Mouse (Mus musculus) mouse embryonic stem cell (cell line): ENCODE results near the gene Gtf2i.

Experiments
- in situ Hi-C, 2 experiments: fragments of 300-500 bp; cut with MboI; formaldehyde crosslinking; loops; 1 replicate in 1 of 2; 3 replicates in 1 of 2; pipeline ENCODE4 v1.14.3; 2019 to 2020; ENCODE audit warnings: low sequenced_read_pairs in 2 of 2, low pct_unique_long_range_greater_than_20kb in 1 of 2, mixed read lengths in 1 of 2; ENCODE audit not compliant: unreplicated experiment in 1 of 2

Gtf2i gene

DNA sequence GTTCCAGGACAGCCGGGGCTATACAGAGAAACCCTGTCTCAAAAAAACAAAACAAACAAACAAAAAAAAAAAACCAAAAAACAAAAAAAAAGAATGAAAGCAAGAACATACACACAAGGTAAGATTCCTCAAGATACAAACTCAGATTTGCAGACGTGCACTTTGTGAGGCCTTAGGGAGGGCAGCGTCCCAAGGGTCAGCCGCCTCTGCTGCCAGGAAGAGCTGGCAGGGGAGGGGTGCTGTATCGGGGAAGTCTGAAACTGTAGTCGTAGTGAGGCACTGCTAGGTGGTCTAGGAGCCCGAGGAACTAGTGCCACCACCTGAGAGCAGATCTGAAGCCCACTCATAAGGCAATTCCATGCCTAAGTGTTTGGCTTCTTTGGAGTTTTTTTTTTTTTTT is 20.0 kb downstream of the Gtf2i start:
- in situ Hi-C loops: no loop called here

DNA sequence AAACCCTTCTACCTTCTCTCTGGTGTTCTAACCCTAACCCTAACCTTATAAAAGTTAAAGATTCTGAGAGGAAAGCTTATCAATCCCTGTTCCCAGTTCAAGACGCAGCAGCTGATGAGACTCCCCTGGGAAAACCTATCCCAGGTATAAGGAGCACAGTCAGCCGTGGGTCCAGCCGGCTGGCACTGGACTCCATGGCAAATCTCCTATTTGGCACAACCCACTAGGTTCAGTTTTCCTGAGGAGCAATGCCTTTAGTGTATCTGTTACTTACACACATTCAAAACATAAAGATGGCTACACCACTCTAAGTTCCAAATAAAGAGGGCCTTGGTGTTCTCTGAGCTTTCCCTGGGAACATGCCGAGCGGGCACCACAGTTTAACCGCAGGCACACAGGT is 23.5 kb downstream of the Gtf2i start:
- in situ Hi-C loops: no loop called here

DNA sequence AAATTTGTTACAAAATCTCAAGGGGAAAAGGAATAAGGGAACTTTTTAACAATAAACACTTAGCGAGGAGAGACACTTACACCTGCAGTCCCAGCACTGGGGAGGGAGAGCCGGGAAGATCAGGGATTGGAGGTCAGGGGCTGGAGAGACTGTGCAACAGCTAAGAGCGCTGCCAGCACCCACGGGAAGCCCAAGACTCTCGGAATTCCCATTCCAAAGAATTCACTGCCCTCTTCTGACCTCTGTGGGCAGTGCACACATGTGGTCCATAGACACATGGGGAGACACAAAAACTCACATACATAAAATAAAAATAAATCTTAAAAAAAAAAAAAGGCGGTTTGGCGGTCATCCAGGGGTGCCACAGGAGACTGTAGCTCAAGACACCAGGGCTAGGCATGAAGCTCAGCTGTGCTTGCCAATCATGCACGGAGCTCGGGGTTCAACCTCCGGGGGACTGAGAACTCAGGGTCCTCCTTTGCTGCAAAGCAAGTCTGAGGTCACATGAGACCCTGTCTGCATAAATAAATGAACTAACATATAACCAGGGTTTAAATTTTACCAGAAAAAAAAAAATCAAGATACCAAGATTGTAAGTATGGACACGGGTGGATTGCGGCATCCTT is 24.5 kb downstream of the Gtf2i start:
- in situ Hi-C loops: no loop called here

DNA sequence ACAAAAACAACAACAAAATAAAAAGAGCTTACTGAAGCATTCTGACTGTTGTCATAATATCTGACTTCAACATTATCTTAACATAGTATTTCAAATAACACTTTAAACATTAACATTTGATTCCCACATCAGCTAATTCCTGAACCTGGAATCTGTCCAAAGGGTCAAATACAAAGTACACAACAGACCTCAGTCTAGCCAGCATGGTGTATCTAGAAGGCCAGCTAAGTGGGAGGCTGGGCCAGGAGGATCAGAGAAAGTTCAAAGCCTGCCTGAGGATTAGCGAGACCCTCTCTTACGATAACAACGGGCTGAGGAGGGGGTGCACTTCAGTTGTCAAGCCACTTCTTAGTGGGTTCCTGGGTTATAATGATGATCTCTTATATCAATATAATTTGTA is 26.5 kb downstream of the Gtf2i start:
- in situ Hi-C loops: no loop called here

DNA sequence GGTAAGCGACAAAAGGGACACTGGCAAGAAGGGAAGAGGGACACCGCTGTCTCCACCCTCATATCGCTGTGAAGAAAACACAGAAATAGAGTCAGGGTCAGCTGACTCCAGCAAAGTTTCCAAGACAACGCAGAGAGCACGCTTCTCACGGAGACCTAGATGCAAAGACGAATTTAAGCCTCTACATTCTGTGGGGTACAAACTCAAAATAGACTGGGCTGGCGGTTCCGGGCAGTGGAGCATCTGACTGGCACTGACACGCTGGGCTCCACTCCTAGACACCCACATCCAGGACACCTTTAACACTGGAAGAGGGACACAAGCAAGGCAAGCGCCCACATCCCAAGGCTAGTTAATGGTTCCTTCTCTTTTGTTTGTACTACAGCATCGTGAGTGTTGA is 29.6 kb downstream of the Gtf2i start:
- in situ Hi-C loops: no loop called here

DNA sequence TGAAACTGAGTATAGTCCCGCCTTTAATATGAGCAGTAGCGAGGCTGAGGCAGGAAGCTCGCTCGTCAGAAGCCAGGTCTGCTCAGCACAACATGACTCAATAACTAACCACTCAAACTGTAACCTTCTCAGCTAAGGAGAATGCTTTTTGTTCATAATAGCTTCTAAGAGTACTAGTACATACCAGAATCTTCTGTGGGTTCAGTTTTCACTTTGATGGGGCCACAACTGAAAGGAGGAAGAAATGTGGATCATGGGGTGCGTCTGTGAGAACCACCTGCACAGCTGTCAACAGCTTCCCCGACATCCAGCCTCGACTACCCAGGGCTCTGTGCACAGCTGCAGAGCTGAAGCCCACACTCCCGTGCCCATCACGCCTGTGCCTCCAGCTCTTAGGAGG is 32.0 kb downstream of the Gtf2i start:
- in situ Hi-C loops: no loop called here

DNA sequence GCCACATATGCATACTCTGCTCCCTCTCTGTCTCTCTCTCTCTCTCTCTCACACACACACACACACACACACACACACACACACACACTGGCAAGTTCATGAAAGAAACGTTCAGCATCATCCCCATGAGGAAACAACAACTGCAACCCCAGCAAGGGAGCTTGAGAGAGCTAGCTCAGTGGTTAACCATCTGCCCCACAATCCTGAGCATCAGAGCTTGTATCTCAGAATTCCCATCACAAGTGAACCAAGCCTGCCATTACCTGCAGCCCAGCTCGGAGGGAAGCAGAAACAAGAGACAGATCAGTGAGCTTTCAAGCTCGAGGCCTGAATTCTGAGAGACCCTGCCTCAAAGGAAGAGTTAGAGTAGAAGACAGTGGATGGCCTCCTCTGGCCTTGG is 32.5 kb downstream of the Gtf2i start:
- in situ Hi-C loops: no loop called here

DNA sequence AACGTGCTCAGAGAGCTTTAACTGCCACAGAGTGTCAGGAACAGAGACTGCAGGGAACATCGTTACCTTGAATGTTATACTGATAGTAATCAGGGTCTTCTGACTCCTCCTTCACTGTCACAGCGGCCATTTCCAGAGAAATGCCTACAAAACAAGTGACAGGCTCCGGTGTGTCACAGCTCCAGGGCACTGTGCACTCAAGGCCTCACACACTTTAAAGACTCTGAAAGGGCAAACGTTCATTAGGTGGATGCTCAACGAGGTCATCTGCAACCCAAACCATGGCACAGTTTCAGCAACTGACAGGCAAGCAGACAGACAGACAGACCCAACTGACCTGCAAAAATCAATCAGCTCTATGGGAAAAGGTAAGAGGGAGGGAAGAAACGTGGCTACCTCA is 35.2 kb downstream of the Gtf2i start:
- in situ Hi-C loops: no loop called here

DNA sequence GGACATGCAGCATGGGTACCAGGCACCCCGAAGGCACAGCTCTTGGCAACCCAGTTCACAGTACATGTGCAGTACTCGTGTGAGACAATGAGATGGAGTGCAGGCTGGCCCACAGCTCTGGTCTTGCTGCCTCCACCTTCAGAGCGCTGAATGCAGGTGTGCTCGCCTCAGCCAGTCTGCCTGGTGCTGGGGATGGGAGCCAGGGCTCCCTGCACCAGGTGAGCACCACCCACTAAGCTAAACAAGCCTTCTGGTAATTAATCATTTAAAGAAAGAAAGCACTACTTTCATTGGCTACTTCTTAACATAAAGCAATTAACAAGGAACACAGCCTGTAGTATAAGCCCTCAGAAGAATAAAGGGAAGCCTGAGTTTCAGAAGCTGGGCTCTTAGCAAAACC is 37.5 kb downstream of the Gtf2i start:
- in situ Hi-C loops: no loop called here

DNA sequence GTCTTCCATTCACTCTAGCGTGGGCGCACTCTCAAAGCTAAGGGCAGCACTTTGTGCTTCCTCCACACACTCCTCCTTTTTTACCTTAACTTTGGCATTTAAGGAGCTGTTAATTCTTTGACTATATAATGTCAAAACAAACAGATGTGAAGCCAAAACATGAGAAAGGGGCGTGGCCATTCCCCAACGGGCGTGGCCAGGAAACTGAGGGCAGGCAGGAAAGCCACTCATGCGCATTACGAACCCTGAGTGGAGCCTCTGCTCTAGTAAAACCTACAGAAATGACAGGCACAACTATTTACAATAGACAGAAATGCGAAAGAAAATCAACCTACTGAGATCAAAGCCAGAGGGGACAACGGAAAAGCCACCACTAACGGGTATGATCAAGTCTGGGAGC is 39.0 kb downstream of the Gtf2i start:
- in situ Hi-C loops: no loop called here

DNA sequence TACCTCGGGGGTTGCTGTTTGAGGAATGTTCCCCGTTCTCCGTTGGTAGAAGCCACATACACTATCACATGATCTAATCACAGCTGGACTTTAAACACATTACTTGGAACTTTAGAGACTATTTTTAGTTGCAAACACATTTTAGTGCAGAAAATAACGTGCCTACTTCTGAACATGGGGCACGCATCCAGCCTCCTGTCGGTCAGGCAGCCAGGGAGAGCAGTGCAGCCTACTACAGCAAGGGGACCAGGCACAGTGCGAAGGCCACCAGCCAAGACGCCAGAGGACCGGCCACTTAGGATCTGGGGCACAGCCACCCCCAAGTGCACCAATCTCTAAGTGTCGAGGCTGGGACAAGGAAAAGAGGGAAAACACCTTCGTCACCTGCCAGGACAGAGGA is 39.5 kb downstream of the Gtf2i start:
- in situ Hi-C loops: no loop called here

DNA sequence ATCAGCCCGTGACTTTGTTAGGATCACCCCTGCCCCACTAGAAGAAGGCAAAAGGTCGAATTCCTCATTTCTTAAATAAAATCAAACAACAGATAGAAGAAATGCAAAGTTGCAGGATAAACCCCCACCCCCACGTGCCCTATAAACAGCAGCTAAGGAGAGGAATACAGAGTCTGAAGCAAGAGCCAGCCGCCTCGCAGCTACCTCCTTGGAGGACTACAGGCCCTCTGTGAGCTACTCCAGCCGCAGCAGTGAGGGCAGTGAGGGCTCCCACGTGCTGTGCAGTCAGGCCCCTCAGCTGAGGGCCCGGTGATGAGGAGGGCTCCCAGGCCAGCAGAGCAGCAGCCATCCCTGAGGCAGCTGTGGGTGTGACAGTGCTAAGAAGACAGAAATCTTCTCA is 40.8 kb downstream of the Gtf2i start:
- in situ Hi-C loops: no loop called here

DNA sequence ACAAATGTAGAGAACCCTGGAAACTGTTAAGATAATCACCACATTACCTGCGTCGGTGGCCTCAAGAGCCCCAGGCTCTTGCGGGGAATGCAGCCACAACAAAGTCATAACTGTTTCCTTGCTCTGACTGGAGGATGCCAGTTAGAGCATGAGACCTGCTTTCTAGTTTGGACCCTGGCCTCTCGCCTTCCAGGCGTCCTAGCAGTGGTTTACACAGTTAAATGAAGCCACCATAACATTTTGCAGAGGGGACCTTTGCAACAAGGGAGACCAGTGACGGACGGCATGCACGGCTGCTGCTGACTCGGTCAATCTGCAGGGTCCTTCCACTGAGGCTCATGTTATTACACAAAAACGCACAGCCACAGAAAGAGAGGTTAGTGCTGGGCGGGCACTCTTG is 41.8 kb downstream of the Gtf2i start:
- in situ Hi-C loops: no loop called here

DNA sequence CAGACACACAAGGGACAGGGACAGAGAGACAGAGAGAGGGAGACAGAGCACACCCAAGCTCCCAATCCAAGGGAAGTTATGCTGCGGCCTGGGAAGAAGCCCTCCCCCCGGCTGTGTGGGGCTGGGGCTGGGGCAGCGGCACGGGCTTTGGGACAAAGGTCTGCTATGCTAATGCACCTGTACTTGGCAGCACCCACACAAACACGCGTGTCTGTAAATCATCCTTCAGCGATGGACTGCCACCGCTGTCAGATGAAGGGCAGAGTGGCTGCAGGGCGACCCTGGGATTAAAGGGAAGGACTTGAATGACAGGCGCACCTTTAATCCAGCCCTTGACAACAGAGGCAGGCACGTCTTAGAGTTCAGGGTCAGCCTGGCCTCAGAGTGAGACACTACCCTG is 43.1 kb downstream of the Gtf2i start:
- in situ Hi-C loops: no loop called here

DNA sequence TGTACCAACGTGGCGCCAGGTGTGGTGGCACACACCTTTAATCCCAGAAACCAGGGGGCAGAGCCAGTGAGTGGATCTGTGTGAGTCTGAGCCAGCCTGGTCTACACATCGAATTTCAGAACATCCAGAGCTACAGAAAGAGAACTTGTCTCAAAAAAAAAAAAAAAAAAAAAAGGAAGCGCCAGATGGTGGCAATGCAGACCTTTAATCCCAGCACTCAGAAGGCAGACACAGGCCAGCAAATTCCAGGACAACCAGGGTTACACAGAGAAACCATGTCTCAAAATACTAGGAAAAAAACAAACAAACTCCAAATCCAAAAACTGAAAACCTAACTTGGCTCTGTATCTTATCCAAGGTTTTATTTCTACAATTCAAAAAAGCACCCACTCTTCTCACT is 44.0 kb downstream of the Gtf2i start:
- in situ Hi-C loops: no loop called here

DNA sequence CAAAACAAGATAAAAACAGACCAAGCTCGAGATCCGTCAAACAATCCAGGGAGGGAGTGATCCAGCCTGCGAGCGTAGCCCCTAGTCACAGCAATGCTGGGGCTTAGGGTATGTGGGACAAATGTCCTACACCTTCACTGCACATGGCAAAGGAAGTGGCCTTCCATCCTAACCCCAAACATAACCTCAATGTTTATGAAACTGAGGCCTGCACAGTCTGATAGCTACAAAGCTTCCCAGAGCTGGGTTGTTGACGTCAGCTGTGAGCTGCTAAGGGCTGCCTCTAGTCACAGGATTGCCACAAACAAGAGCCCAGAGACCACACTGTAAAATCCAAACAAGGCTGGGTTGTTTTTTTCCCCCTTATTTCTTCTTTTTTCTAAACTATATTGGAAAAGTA is 44.8 kb downstream of the Gtf2i start:
- in situ Hi-C loops: no loop called here

DNA sequence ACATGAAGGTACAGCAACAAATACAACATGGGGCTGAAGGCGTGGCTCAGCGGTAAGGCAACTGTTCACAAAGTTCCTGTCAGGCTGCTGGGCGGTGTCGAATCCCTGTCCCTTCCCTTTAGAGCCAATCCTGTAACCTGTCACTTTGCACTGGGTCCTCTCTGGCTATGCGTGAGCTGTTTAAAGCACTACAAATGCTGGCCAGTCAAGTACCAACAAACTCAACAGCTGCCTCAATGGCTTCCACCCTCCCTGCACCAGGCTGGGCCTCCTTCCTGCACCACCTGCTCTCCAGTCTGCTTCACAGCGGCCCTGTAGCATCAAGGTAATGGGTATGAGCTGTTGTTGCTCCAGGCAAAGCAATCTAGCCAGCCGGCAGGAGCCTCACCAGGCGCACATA is 45.8 kb downstream of the Gtf2i start:
- in situ Hi-C loops: no loop called here

DNA sequence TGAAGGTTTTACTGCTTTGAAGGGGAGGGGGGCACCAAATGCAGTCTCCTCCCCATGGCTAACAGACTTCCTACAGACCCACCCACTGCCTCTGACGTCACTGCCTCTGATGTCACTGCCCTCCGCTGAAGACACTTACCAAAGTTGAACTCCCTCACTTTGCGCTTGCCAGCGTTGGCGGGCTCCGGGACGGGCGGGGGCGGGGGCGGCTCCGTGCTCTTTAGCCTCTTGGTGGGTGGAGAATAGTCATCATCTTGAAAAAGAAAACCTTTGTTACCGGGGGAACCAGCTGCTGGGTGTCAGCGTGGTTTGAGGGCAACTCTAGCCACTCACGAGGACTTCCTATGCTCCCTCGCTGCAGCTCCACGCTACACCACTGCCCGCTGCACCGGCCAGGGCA is 48.2 kb downstream of the Gtf2i start:
- in situ Hi-C loops: no loop called here

DNA sequence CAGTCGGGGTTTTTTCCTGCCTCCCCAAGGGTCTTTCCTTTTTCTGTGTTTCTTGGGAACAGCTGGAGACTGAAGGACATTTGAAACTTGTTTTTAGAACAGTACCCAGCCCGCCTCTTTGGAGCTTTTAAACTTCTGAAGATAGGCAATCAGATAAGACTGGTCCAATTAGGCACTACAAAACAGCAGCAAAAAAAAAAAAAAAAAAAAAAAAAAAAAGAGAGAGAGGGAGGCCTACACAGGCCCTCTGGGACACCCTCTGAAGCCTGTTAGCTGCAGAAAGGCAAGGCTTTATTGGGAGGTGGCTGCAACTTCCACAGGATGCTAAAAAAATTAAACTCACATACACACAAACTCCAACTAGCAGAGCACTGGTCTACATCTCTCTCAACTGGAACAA is 48.7 kb downstream of the Gtf2i start:
- in situ Hi-C loops: no loop called here

DNA sequence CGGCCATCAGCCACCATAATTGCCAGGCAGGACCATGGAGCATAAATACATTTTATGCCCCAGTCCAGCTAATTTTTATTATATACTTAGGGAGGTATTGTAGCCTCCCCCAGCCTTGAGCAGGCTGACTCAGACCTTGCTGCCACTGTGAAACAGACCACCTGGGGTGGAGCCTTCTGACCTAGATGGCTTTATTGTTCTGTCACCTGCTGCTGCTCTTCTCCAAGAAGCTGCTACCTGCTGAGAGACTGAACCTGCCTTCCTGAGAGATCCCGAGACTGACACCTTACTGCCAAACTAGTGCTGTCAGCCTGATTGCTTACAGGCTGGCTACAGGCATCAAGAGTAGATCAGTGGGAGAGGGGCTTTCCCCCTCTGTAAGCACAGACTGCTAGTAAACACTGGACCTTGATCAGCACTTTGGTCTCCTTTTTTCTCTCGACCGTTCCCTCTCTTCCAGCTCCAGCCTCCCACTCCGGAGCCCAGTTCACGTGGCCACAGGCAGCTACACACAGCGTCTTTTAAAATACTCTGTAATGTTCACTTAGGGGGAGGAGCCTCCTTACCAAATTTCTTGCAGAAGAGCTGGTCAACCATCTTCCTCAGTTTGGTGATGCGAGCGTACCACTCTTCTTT is 54.4 kb downstream of the Gtf2i start:
- in situ Hi-C loops: no loop called here

DNA sequence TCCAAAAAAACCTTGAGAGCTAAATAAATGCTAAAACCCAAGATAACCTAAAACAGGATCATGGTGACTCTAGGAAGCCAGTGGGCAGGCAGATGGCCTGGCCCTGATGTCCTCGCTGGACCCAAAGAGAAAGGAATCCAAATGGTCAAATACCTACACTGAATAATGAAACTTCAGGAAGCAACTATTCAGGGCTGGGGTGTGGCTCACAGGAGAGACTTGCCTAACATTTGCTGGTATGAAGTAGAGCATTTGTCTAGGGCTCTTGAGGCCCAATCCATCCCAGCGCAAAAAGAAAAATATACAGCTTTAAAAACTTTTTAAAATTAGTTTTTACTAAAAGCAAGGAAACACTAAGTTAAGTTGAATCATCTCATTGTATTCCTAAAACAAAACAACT is 55.6 kb downstream of the Gtf2i start:
- in situ Hi-C loops: no loop called here
